ENCODE assay signal across 14 mouse cellular contexts in the genomic region with DNA sequence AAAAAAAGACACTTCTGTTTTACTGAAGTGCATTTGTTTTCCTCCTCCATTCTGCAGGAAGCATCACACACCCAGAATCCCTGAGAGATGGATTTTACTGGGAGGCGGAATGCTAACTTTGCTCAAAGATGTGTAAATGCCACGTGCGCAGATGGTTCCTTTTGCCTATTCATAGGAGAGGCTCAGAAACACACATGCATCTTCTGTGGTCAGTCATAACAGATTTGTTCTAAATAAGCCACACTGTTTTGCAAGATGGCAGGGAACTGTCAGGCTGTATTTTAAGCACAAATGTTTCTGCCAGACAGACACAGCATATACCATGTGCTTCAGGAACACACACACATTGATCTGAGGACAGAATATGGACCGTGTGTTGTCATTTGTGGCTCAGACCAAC.
DNase-seq lines count a peak whose midpoint lies in the region; ATAC-seq lines count a peak whose summit lies in the region.
"Had no signal": no experiment of that assay in that cellular context is flagged by ENCODE, and none has a peak within 500 bp of the region (broad histone marks: within the 10 kb centered on the region; RNA-seq: fewer than 3 reads in every experiment).

No protein-coding gene starts in this region.

- WGBS in forebrain, embryonic 13.5 days: 86% methylated on average over 4 of the region's 4 CpGs
- 89% methylated on average over 4 of the region's 4 CpGs for WGBS in forebrain, embryonic 11.5 days

- H3K9ac ChIP-seq in forebrain, embryonic 13.5 days: no peak overlapping the region
- no peak overlapping the region for H3K9ac ChIP-seq in forebrain, embryonic 11.5 days (ENCODE audit: low read length)
- H3K9ac ChIP-seq: stomach, embryonic 15.5 days had no signal

- H3K4me3 ChIP-seq in forebrain, embryonic 13.5 days: no peak overlapping the region
- H3K4me3 ChIP-seq in forebrain, embryonic 11.5 days (ENCODE audit: low read depth, low read length): no peak overlapping the region
- H3K4me3 ChIP-seq: left cerebral cortex, adult 2 months; stomach, embryonic 15.5 days had no signal

- no peak for DNase-seq in forebrain, embryonic 11.5 days (ENCODE audit: low spot score)
- peak; percentile 4 to 58 for DNase-seq in frontal cortex, postnatal 36 days (ENCODE audit: low spot score in 2 of 2)
- peak; percentile 4 to 18 for DNase-seq in left cerebral cortex, adult 18-20 months (ENCODE audit: low spot score in 2 of 2)
- peak; percentile 14 for DNase-seq in right cerebral cortex, postnatal 14 days
- no peak for DNase-seq in T-cell, adult 2 months (ENCODE audit: low spot score)
- no peak for DNase-seq in cerebellum, adult 9-11 months
- no peak for DNase-seq in testis, postnatal 14 days (ENCODE audit: low spot score)
- DNase-seq: adrenal gland, adult 2 months; kidney, adult 8-10 months had no signal

- no peaks in the 10 kb centered on the region for H3K4me1 ChIP-seq in forebrain, embryonic 13.5 days
- H3K4me1 ChIP-seq in forebrain, embryonic 11.5 days (replicated peaks; ENCODE audit: control insufficient read depth, insufficient read depth, low read length): no peaks in the 10 kb centered on the region
- H3K4me1 ChIP-seq: stomach, embryonic 15.5 days had no signal

- H3K27ac ChIP-seq in forebrain, embryonic 13.5 days: no peak overlapping the region
- no peak overlapping the region for H3K27ac ChIP-seq in forebrain, embryonic 11.5 days (ENCODE audit: low read depth, low read length)
- H3K27ac ChIP-seq: left cerebral cortex, adult 2 months; stomach, embryonic 15.5 days had no signal

- no peak overlapping the region for H3K4me2 ChIP-seq in forebrain, embryonic 13.5 days
- no peak overlapping the region for H3K4me2 ChIP-seq in forebrain, embryonic 11.5 days (ENCODE audit: low read depth, low read length, severe bottlenecking)
- H3K4me2 ChIP-seq: liver, embryonic 11.5 days; stomach, embryonic 15.5 days had no signal

- peak; percentile 51; the same call in 1 of the 2 replicates for ATAC-seq in forebrain, embryonic 13.5 days
- no peak for ATAC-seq in forebrain, embryonic 11.5 days (replicated peaks; ENCODE audit: low FRiP score)
- ATAC-seq: Patski had no signal

- H3K27me3 ChIP-seq in forebrain, embryonic 13.5 days: no peaks in the 10 kb centered on the region
- H3K27me3 ChIP-seq in forebrain, embryonic 11.5 days (ENCODE audit: control insufficient read depth, insufficient read depth, low read length): no peaks in the 10 kb centered on the region
- H3K27me3 ChIP-seq: Patski; stomach, embryonic 15.5 days had no signal

- H3K9me3 ChIP-seq in forebrain, embryonic 13.5 days (replicated peaks): no peaks in the 10 kb centered on the region
- H3K9me3 ChIP-seq in forebrain, embryonic 11.5 days (ENCODE audit: control insufficient read depth, low read length): no peaks in the 10 kb centered on the region; the same call in 1 of the 2 replicates
- H3K9me3 ChIP-seq: stomach, embryonic 15.5 days had no signal

- H3K36me3 ChIP-seq in forebrain, embryonic 13.5 days (ENCODE audit: poor library complexity, severe bottlenecking): no peaks in the 10 kb centered on the region
- no peaks in the 10 kb centered on the region for H3K36me3 ChIP-seq in forebrain, embryonic 11.5 days (ENCODE audit: control insufficient read depth, insufficient read depth, low read length)
- H3K36me3 ChIP-seq: stomach, embryonic 15.5 days had no signal

Comparison
In these comparisons a context has a peak if more than half of its experiments do, and no peak if none do; other contexts are left out.
1. DNase-seq: peak in frontal cortex, postnatal 36 days (2 of 2), left cerebral cortex, adult 18-20 months (2 of 2) and right cerebral cortex, postnatal 14 days (single experiment); none in forebrain, embryonic 11.5 days (single experiment), T-cell, adult 2 months (single experiment), cerebellum, adult 9-11 months (single experiment) and testis, postnatal 14 days (single experiment).